Mouse (Mus musculus) cerebellum, adult 18-20 months (tissue): ENCODE results near the gene 2010111I01Rik.
A peak's percentile ranks its signal among the peaks of the same experiment; 100 is the strongest.
"Not testable (repeated sequence)": the region's sequence is repeated elsewhere in the genome, so short reads cannot be mapped to it uniquely, and the experiment has no call there.

Source experiments
- DNase-seq, 2 experiments: peaks; one replicate each; pipeline ENCODE4 v3.0.0; 2021

The 2010111I01Rik gene

GRCm38 (mm10) chr13:62964640-62965311, at the start of gene 2010111I01Rik:
TSS of gene 2010111I01Rik (plus strand) at chr13:62964893.
- DNase-seq: peak; percentile 94 to 96

GRCm38 (mm10) chr13:62916675-62917074, 48.0 kb upstream of the 2010111I01Rik start:
- peak in 1 of 2 experiments; percentile 1 for DNase-seq

- DNase-seq: no peak
These were observed 47.1 kb upstream of the 2010111I01Rik start for GRCm38 (mm10) chr13:62917416-62918110.

GRCm38 (mm10) chr13:62919647-62920341, 44.9 kb upstream of the 2010111I01Rik start:
- DNase-seq: peak; percentile 72 to 82

- DNase-seq: no peak
These were observed 42.0 kb upstream of the 2010111I01Rik start for GRCm38 (mm10) chr13:62922645-62923044.

GRCm38 (mm10) chr13:62923182-62923581, 41.5 kb upstream of the 2010111I01Rik start:
- no peak for DNase-seq

GRCm38 (mm10) chr13:62926479-62926878, 38.2 kb upstream of the 2010111I01Rik start:
- peak; percentile 16 to 24 for DNase-seq

GRCm38 (mm10) chr13:62927470-62927869, 37.2 kb upstream of the 2010111I01Rik start:
- no peak for DNase-seq

GRCm38 (mm10) chr13:62929144-62929543, 35.5 kb upstream of the 2010111I01Rik start:
- not testable (repeated sequence) for DNase-seq

GRCm38 (mm10) chr13:62929766-62930389, 34.8 kb upstream of the 2010111I01Rik start:
- no peak for DNase-seq

GRCm38 (mm10) chr13:62932452-62932851, 32.2 kb upstream of the 2010111I01Rik start:
- no peak for DNase-seq

GRCm38 (mm10) chr13:62939371-62939770, 25.3 kb upstream of the 2010111I01Rik start:
- DNase-seq: no peak

GRCm38 (mm10) chr13:62939797-62940196, 24.9 kb upstream of the 2010111I01Rik start:
- no peak for DNase-seq

- DNase-seq: no peak
These were observed 24.0 kb upstream of the 2010111I01Rik start for GRCm38 (mm10) chr13:62940721-62941120.

GRCm38 (mm10) chr13:62941341-62942005, 23.2 kb upstream of the 2010111I01Rik start:
- DNase-seq: no peak

GRCm38 (mm10) chr13:62943274-62943830, 21.3 kb upstream of the 2010111I01Rik start:
- no peak for DNase-seq

- DNase-seq: no peak
These were observed 20.6 kb upstream of the 2010111I01Rik start for GRCm38 (mm10) chr13:62944109-62944508.

- DNase-seq: no peak
These were observed 15.0 kb upstream of the 2010111I01Rik start for GRCm38 (mm10) chr13:62949560-62950188.

GRCm38 (mm10) chr13:62951606-62952005, 13.1 kb upstream of the 2010111I01Rik start:
- DNase-seq: no peak

GRCm38 (mm10) chr13:62952047-62952446, 12.6 kb upstream of the 2010111I01Rik start:
- no peak for DNase-seq

GRCm38 (mm10) chr13:62952624-62953023, 12.1 kb upstream of the 2010111I01Rik start:
- no peak for DNase-seq

- DNase-seq: no peak
These were observed 8.7 kb upstream of the 2010111I01Rik start for GRCm38 (mm10) chr13:62955997-62956396.
